Mouse (Mus musculus) CH12.LX (cell line): ENCODE results near the gene Pkmyt1.

Experiments
- CHD1 ChIP-seq: IDR thresholded peaks from 2 replicates; pipeline ENCODE4 v1.6.1; 2012; ENCODE audit warnings: low read depth, low read length, improper control_type of control experiment, inconsistent platforms
- CHD2 ChIP-seq: IDR thresholded peaks from 2 replicates; pipeline ENCODE4 v1.6.1; 2011; ENCODE audit warnings: low read length, improper control_type of control experiment
- CTCF ChIP-seq, 2 experiments: IDR thresholded peaks in 1 of 2; conservative IDR thresholded peaks in 1 of 2; 2 replicates each; pipeline ENCODE4 v1.5.1; 2011 to 2012; ENCODE audit warnings: low read depth in 2 of 2, low read length in 2 of 2, improper control_type of control experiment in 1 of 2, inconsistent platforms in 1 of 2, mild to moderate bottlenecking in 1 of 2, moderate library complexity in 1 of 2
- ELF1 ChIP-seq: IDR thresholded peaks from 2 replicates; pipeline ENCODE4 v1.6.1; 2014; ENCODE audit warnings: low read depth, mild to moderate bottlenecking, inconsistent platforms, low read length, improper control_type of control experiment
- HCFC1 ChIP-seq: IDR thresholded peaks from 2 replicates; pipeline ENCODE4 v1.6.1; 2012; ENCODE audit warnings: low read depth, mild to moderate bottlenecking, inconsistent platforms, low read length, improper control_type of control experiment
- MYC ChIP-seq: IDR thresholded peaks from 2 replicates; pipeline ENCODE4 v1.6.1; 2011; ENCODE audit warnings: low read depth, mild to moderate bottlenecking, improper control_type of control experiment, low read length
- NELFE ChIP-seq: IDR thresholded peaks from 2 replicates; pipeline ENCODE4 v1.6.1; 2011; ENCODE audit warnings: low read depth, low read length, improper control_type of control experiment
- PAX5 ChIP-seq: IDR thresholded peaks from 2 replicates; pipeline ENCODE4 v1.6.1; 2012; ENCODE audit warnings: low read length, inconsistent platforms, mixed read lengths
- POLR2A ChIP-seq: IDR thresholded peaks from 2 replicates; pipeline ENCODE4 v1.6.1; 2011; ENCODE audit warnings: low read depth, mild to moderate bottlenecking, improper control_type of control experiment, low read length
- USF2 ChIP-seq: conservative IDR thresholded peaks from 2 replicates; pipeline ENCODE4 v1.6.1; 2011; ENCODE audit warnings: low read depth, low read length, improper control_type of control experiment
- ZNF384 ChIP-seq: IDR thresholded peaks from 2 replicates; pipeline ENCODE4 v1.6.1; 2012; ENCODE audit warnings: low read depth, low read length, improper control_type of control experiment, inconsistent platforms

- no peak for TF ChIP-seq NELFE
- TF ChIP-seq POLR2A = no peak
- no peak for TF ChIP-seq PAX5
- 0 out of 2 replicates have a peak, but pooled peaks have one; percentile 3 for TF ChIP-seq MYC
- TF ChIP-seq ZNF384 = no peak
- no peak for TF ChIP-seq CTCF (conservative IDR thresholded peaks at IDR 0.05 in 1 of 2, IDR thresholded peaks at IDR 0.05 in 1 of 2; ENCODE audit: low read depth in 2 of 2, low read length in 2 of 2)
- no peak for TF ChIP-seq CHD2
- TF ChIP-seq ELF1 = no peak
- no peak for TF ChIP-seq USF2
- no peak for TF ChIP-seq CHD1
- TF ChIP-seq HCFC1 = no peak
Observed at GRCm38 (mm10) chr17:23725477-23725876, 659 bp upstream of the Pkmyt1 start.
